Mouse (Mus musculus): ENCODE data around the gene Fancb.

DNA sequence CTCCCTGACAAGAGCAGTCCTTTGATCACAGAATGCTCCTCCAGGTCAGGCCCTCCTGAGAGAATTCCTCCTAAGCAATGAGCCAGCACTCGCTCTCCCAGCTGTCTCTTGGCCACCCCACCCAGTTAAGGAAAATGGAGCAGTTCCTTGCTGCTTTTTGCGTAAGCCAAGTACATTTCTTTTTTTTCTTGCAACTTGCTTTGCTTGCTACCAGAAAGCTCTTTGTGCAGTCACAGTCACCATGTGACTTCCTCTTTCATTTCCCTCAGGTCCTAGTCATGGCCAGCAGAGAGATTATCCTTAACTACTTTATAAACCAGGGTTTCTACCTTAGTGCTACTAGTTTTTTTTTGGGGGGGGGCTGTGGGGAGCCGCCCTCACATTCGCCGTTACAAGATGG is 38.9 kb upstream of the Fancb start:
- TF ChIP-seq TAL1 (conservative IDR thresholded peaks at IDR 0.05; ENCODE audit: low read depth, low read length) (no peak), CTCF (IDR thresholded peaks at IDR 0.05; ENCODE audit: low read depth, low read length) (no peak), GATA1 (IDR thresholded peaks at IDR 0.05; ENCODE audit: borderline replicate concordance, low read length) (no peak), POLR2AphosphoS5 (IDR thresholded peaks at IDR 0.05; ENCODE audit: insufficient replicate concordance, low read depth, low read length) (no peak)

Data from G1E (cell line).